Mouse (Mus musculus) CH12.LX (cell line): ENCODE results near the gene Vrtn. TPM values are rescaled to one million over a fixed set of nuclear protein-coding genes. Genes with fewer than 3 reads are reported as not detected.

Source experiments
- DNase-seq: peaks from one replicate; pipeline ENCODE4 v3.0.0-alpha.2; 2013; ENCODE audit errors: extremely low read depth
- H3K27ac ChIP-seq: 2 replicates; pipeline ENCODE4 v1.5.1; 2012; ENCODE audit warnings: low read depth, mild to moderate bottlenecking, control low read depth, moderate library complexity; ENCODE audit not compliant: insufficient read depth
- H3K27me3 ChIP-seq: replicated peaks from 2 replicates; pipeline ENCODE3; 2012; ENCODE audit warnings: inconsistent platforms
- H3K36me3 ChIP-seq, 2 experiments: replicated peaks in 1 of 2; 2 replicates each; pipeline versions ENCODE3 to v1.6.1; 2012; ENCODE audit warnings: inconsistent platforms in 1 of 2, low read length in 1 of 2, mild to moderate bottlenecking in 1 of 2, mixed read lengths in 1 of 2, moderate library complexity in 1 of 2; ENCODE audit not compliant: control insufficient read depth in 1 of 2, insufficient read depth in 1 of 2
- H3K4me1 ChIP-seq, 2 experiments: 2 replicates each; pipeline ENCODE4 v1.6.1; 2012; ENCODE audit warnings: inconsistent platforms in 1 of 2, moderate library complexity in 1 of 2; ENCODE audit not compliant: insufficient read depth in 2 of 2, control insufficient read depth in 1 of 2
- H3K4me2 ChIP-seq: 2 replicates; pipeline ENCODE4 v1.6.1; 2012; ENCODE audit warnings: low read depth, mild to moderate bottlenecking, control low read depth; ENCODE audit not compliant: poor library complexity, insufficient read depth, severe bottlenecking
- H3K4me3 ChIP-seq, 3 experiments: fragments of 150-350 bp in 1 of 3; sonication (generic) in 1 of 3; replicated peaks in 1 of 3; 2 replicates each; pipeline versions ENCODE3 to v1.5.1; 2011 to 2012; ENCODE audit warnings: low read depth in 2 of 3, low read length in 2 of 3, mild to moderate bottlenecking in 2 of 3, moderate library complexity in 2 of 3, control low read depth in 1 of 3, improper control_type of control experiment in 1 of 3, inconsistent platforms in 1 of 3, mixed read lengths in 1 of 3; ENCODE audit not compliant: poor library complexity in 1 of 3
- H3K79me2 ChIP-seq: replicated peaks from 2 replicates; pipeline ENCODE4 v1.6.1; 2012; ENCODE audit warnings: mild to moderate bottlenecking, moderate library complexity; ENCODE audit not compliant: control insufficient read depth, poor library complexity, insufficient read depth, severe bottlenecking; ENCODE audit errors: extremely low read depth
- H3K9ac ChIP-seq: 2 replicates; pipeline ENCODE4 v1.6.1; 2012; ENCODE audit warnings: low read depth, mild to moderate bottlenecking, control low read depth, moderate library complexity; ENCODE audit not compliant: insufficient read depth
- H3K9me3 ChIP-seq: replicated peaks from 2 replicates; pipeline ENCODE3; 2012; ENCODE audit warnings: low read length, inconsistent platforms, mixed read lengths
- BHLHE40 ChIP-seq: IDR thresholded peaks from 2 replicates; pipeline ENCODE4 v1.6.1; 2011; ENCODE audit warnings: mild to moderate bottlenecking, low read depth, low read length, improper control_type of control experiment
- CHD1 ChIP-seq: IDR thresholded peaks from 2 replicates; pipeline ENCODE4 v1.6.1; 2012; ENCODE audit warnings: low read depth, low read length, improper control_type of control experiment, inconsistent platforms
- CHD2 ChIP-seq: IDR thresholded peaks from 2 replicates; pipeline ENCODE4 v1.6.1; 2011; ENCODE audit warnings: low read length, improper control_type of control experiment
- CTCF ChIP-seq, 2 experiments: IDR thresholded peaks in 1 of 2; conservative IDR thresholded peaks in 1 of 2; 2 replicates each; pipeline ENCODE4 v1.5.1; 2011 to 2012; ENCODE audit warnings: low read depth in 2 of 2, low read length in 2 of 2, improper control_type of control experiment in 1 of 2, inconsistent platforms in 1 of 2, mild to moderate bottlenecking in 1 of 2, moderate library complexity in 1 of 2
- E2F4 ChIP-seq: IDR thresholded peaks from 2 replicates; pipeline ENCODE4 v1.6.1; 2011; ENCODE audit warnings: low read depth, low read length, improper control_type of control experiment; ENCODE audit not compliant: insufficient replicate concordance
- ETS1 ChIP-seq: conservative IDR thresholded peaks from 2 replicates; pipeline ENCODE4 v1.6.1; 2012; ENCODE audit warnings: low read depth, mild to moderate bottlenecking, inconsistent platforms, low read length, improper control_type of control experiment, moderate library complexity
- HCFC1 ChIP-seq: IDR thresholded peaks from 2 replicates; pipeline ENCODE4 v1.6.1; 2012; ENCODE audit warnings: low read depth, mild to moderate bottlenecking, inconsistent platforms, low read length, improper control_type of control experiment
- IRF4 ChIP-seq: IDR thresholded peaks from 2 replicates; pipeline ENCODE4 v1.6.1; 2014; ENCODE audit warnings: low read depth, mild to moderate bottlenecking, inconsistent platforms, low read length, improper control_type of control experiment
- JUN ChIP-seq: IDR thresholded peaks from 2 replicates; pipeline ENCODE4 v1.6.1; 2011; ENCODE audit warnings: low read depth, mild to moderate bottlenecking, low read length, improper control_type of control experiment, moderate library complexity; ENCODE audit not compliant: insufficient read depth
- JUND ChIP-seq: conservative IDR thresholded peaks from 2 replicates; pipeline ENCODE4 v1.6.1; 2011; ENCODE audit warnings: low read depth, low read length, improper control_type of control experiment
- KAT2A ChIP-seq: IDR thresholded peaks from 2 replicates; pipeline ENCODE4 v1.6.1; 2012; ENCODE audit warnings: low read length, improper control_type of control experiment, inconsistent platforms; ENCODE audit not compliant: insufficient replicate concordance
- NELFE ChIP-seq: IDR thresholded peaks from 2 replicates; pipeline ENCODE4 v1.6.1; 2011; ENCODE audit warnings: low read depth, low read length, improper control_type of control experiment
- NRF1 ChIP-seq: IDR thresholded peaks from 2 replicates; pipeline ENCODE4 v1.6.1; 2014; ENCODE audit warnings: low read depth, mild to moderate bottlenecking, inconsistent platforms, low read length, improper control_type of control experiment, moderate library complexity
- PAX5 ChIP-seq: IDR thresholded peaks from 2 replicates; pipeline ENCODE4 v1.6.1; 2012; ENCODE audit warnings: low read length, inconsistent platforms, mixed read lengths
- POLR2A ChIP-seq: IDR thresholded peaks from 2 replicates; pipeline ENCODE4 v1.6.1; 2011; ENCODE audit warnings: low read depth, mild to moderate bottlenecking, improper control_type of control experiment, low read length
- POLR2AphosphoS2 ChIP-seq: IDR thresholded peaks from 2 replicates; pipeline ENCODE4 v1.6.1; 2011; ENCODE audit warnings: low read depth, low read length, improper control_type of control experiment
- RCOR1 ChIP-seq: conservative IDR thresholded peaks from 2 replicates; pipeline ENCODE4 v1.6.1; 2012; ENCODE audit warnings: low read depth, mild to moderate bottlenecking, inconsistent platforms, low read length, improper control_type of control experiment
- SIN3A ChIP-seq: IDR thresholded peaks from 2 replicates; pipeline ENCODE4 v1.6.1; 2012; ENCODE audit warnings: low read length, improper control_type of control experiment, inconsistent platforms
- SMC3 ChIP-seq: IDR thresholded peaks from 2 replicates; pipeline ENCODE4 v1.6.1; 2011; ENCODE audit warnings: low read depth, low read length, improper control_type of control experiment
- TCF12 ChIP-seq: IDR thresholded peaks from 2 replicates; pipeline ENCODE4 v1.6.1; 2014; ENCODE audit warnings: low read depth, mild to moderate bottlenecking, inconsistent platforms, low read length, improper control_type of control experiment
- USF1 ChIP-seq: IDR thresholded peaks from 2 replicates; pipeline ENCODE4 v1.6.1; 2014; ENCODE audit warnings: low read depth, mild to moderate bottlenecking, inconsistent platforms, low read length, improper control_type of control experiment
- USF2 ChIP-seq: conservative IDR thresholded peaks from 2 replicates; pipeline ENCODE4 v1.6.1; 2011; ENCODE audit warnings: low read depth, low read length, improper control_type of control experiment
- ZC3H11A ChIP-seq: IDR thresholded peaks from 2 replicates; pipeline ENCODE4 v1.6.1; 2012; ENCODE audit warnings: low read depth, mild to moderate bottlenecking, inconsistent platforms, low read length, improper control_type of control experiment
- ZNF384 ChIP-seq: IDR thresholded peaks from 2 replicates; pipeline ENCODE4 v1.6.1; 2012; ENCODE audit warnings: low read depth, low read length, improper control_type of control experiment, inconsistent platforms
- dilution Hi-C: fragments of 300-500 bp; cut with MboI; formaldehyde crosslinking; loops from 2 replicates; pipeline ENCODE4 v1.14.3; 2020; ENCODE audit warnings: low sequenced_read_pairs; ENCODE audit not compliant: extremely low pct_unique_long_range_greater_than_20kb, extremely low pct_ligation_motif_present
- in situ Hi-C: fragments of 300-500 bp; cut with MboI; formaldehyde crosslinking; loops from 3 replicates; pipeline ENCODE4 v1.14.3; 2019; ENCODE audit warnings: low sequenced_read_pairs, low pct_ligation_motif_present, low pct_unique_long_range_greater_than_20kb, mixed read lengths
- polyA plus RNA-seq: library from polyadenylated mRNA; unstranded; fragments of >175 nt; gene quantifications from 2 replicates; pipeline ENCODE4 v1.2.1, GENCODE M21; 2012; ENCODE audit warnings: low read depth; ENCODE audit not compliant: insufficient read length
- total RNA-seq, 2 experiments: library from RNA; depleted of rRNA; stranded (reverse); fragments of 300-350 nt in 1 of 2; fragments of >200 nt in 1 of 2; gene quantifications; 2 replicates each; pipeline ENCODE4 v1.2.3; 2012 to 2014

Vrtn gene
- total and polyA plus RNA-seq, 3 experiments = not detected

- Histone ChIP-seq H3K4me1 (peaks cover 14 to 53% of the 10 kb centered on the region in 2 experiments), H3K79me2 (no peaks in the 10 kb centered on the region), H3K9me3 (no peaks in the 10 kb centered on the region), H3K36me3 (peaks cover 7 to 48% of the 10 kb centered on the region in 2 experiments), H3K27me3 (no peaks in the 10 kb centered on the region), H3K27ac (no peak overlapping the region), H3K4me3 (no peak overlapping the region), H3K4me2 (no peak overlapping the region), H3K9ac (no peak overlapping the region)
- TF ChIP-seq ETS1 (no peak), USF2 (no peak), ZNF384 (no peak), USF1 (no peak), SMC3 (no peak), JUND (no peak), JUN (no peak), IRF4 (no peak), E2F4 (no peak), CTCF (conservative IDR thresholded peaks at IDR 0.05 in 1 of 2, IDR thresholded peaks at IDR 0.05 in 1 of 2; ENCODE audit: low read depth in 2 of 2, low read length in 2 of 2) (no peak)
- dilution Hi-C loops = no loop called here
- in situ Hi-C loops = no loop called here
- no peak for DNase-seq
Measured at GRCm38 (mm10) chr12:84614001-84614400, 26.8 kb upstream of the Vrtn start.

GRCm38 (mm10) chr12:84614524-84614923, 26.3 kb upstream of the Vrtn start:
- no peak for DNase-seq
- no peak for TF ChIP-seq CHD2
- TF ChIP-seq ZNF384 = no peak
- TF ChIP-seq SIN3A = no peak
- TF ChIP-seq ZC3H11A = no peak
- no peak for TF ChIP-seq KAT2A
- TF ChIP-seq USF1 = no peak
- TF ChIP-seq TCF12 = no peak
- TF ChIP-seq BHLHE40 = no peak
- TF ChIP-seq POLR2A = no peak
- TF ChIP-seq POLR2AphosphoS2 = no peak
- TF ChIP-seq HCFC1 = no peak
- no peak for TF ChIP-seq CHD1
- TF ChIP-seq E2F4 = no peak
- no peak for TF ChIP-seq NELFE
- TF ChIP-seq RCOR1 = no peak
- TF ChIP-seq PAX5 = no peak
- no peak for TF ChIP-seq NRF1
- H3K36me3 ChIP-seq = peaks cover 5 to 44% of the 10 kb centered on the region in 2 experiments

More at GRCm38 (mm10) chr12:84614524-84614923, 26.3 kb upstream of the Vrtn start:
- in situ Hi-C loops (no loop called here), dilution Hi-C loops (no loop called here)
- no peaks in the 10 kb centered on the region for H3K27me3 ChIP-seq
- H3K27ac ChIP-seq = no peak overlapping the region
- H3K4me1 ChIP-seq = peaks cover 14 to 53% of the 10 kb centered on the region in 2 experiments
- no peaks in the 10 kb centered on the region for H3K79me2 ChIP-seq
- H3K9ac ChIP-seq = no peak overlapping the region
- no peak overlapping the region for H3K4me3 ChIP-seq
- no peaks in the 10 kb centered on the region for H3K9me3 ChIP-seq
- no peak overlapping the region for H3K4me2 ChIP-seq
